Mouse (Mus musculus) erythroblast, adult 5-6 weeks (primary cell): ENCODE data around the gene Vps36. TPM values are rescaled to one million over a fixed set of nuclear protein-coding genes. Genes with fewer than 3 reads are reported as not detected.

Source experiments
- total RNA-seq, 2 experiments: library from RNA; stranded (forward) in 1 of 2; stranded (reverse) in 1 of 2; fragments of 150-400 nt in 1 of 2; fragments of 200-764, 138-1000 nt in 1 of 2; gene quantifications; 2 replicates each; pipeline versions ENCODE4 v1.2.3 to v1.2.4; 2015 to 2017; ENCODE audit warnings: low replicate concordance in 2 of 2

Gene Vps36
- total RNA-seq, 2 experiments from 2014 or later = 11.8 to 12.3 TPM

Other genes with a start within 250 kb of the Vps36 start
- gene Defb13, start 246.0 kb upstream of the Vps36 start, total RNA-seq (2015; ENCODE audit: low replicate concordance) = not detected in 2 replicates
- gene Defb13, start 246.0 kb upstream of the Vps36 start, total RNA-seq (2017; ENCODE audit: low replicate concordance) = not detected in 2 replicates
- gene Fam90a1a, start 234.1 kb upstream of the Vps36 start, total RNA-seq (2015; ENCODE audit: low replicate concordance) = not detected in 2 replicates
- gene Fam90a1a, start 234.1 kb upstream of the Vps36 start, total RNA-seq (2017; ENCODE audit: low replicate concordance) = not detected in 2 replicates
- gene Ccdc70, start 223.0 kb upstream of the Vps36 start, total RNA-seq (2015; ENCODE audit: low replicate concordance) = not detected in 2 replicates
- gene Ccdc70, start 223.0 kb upstream of the Vps36 start, total RNA-seq (2017; ENCODE audit: low replicate concordance) = not detected in 2 replicates
- gene Atp7b, start 132.5 kb upstream of the Vps36 start, total RNA-seq (2015; ENCODE audit: low replicate concordance) = 0.96 and 3.6 TPM in 2 replicates
- 4.0 and 4.3 TPM in 2 replicates for gene Atp7b, start 132.5 kb upstream of the Vps36 start, total RNA-seq (2017; ENCODE audit: low replicate concordance)
- gene Alg11, start 132.1 kb upstream of the Vps36 start, total RNA-seq (2015; ENCODE audit: low replicate concordance) = 6.9 and 7.1 TPM in 2 replicates
- 8.9 and 9.0 TPM in 2 replicates for gene Alg11, start 132.1 kb upstream of the Vps36 start, total RNA-seq (2017; ENCODE audit: low replicate concordance)
- gene Nek5, start 67.8 kb upstream of the Vps36 start, total RNA-seq (2015; ENCODE audit: low replicate concordance) = not detected in 2 replicates
- 0.68 TPM in 1 of 2 replicates, not detected in the other for gene Nek5, start 67.8 kb upstream of the Vps36 start, total RNA-seq (2017; ENCODE audit: low replicate concordance)
- 4.4 and 7.1 TPM in 2 replicates for gene Nek3, start 26.4 kb upstream of the Vps36 start, total RNA-seq (2015; ENCODE audit: low replicate concordance)
- gene Nek3, start 26.4 kb upstream of the Vps36 start, total RNA-seq (2017; ENCODE audit: low replicate concordance) = 5.9 and 7.7 TPM in 2 replicates
- gene Ckap2, start 7.0 kb upstream of the Vps36 start, total RNA-seq (2015; ENCODE audit: low replicate concordance) = 28.0 and 39.6 TPM in 2 replicates
- 34.1 and 40.0 TPM in 2 replicates for gene Ckap2, start 7.0 kb upstream of the Vps36 start, total RNA-seq (2017; ENCODE audit: low replicate concordance)
- 0.21 and 0.58 TPM in 2 replicates for gene Thsd1, start 34.5 kb downstream of the Vps36 start, total RNA-seq (2015; ENCODE audit: low replicate concordance)
- gene Thsd1, start 34.5 kb downstream of the Vps36 start, total RNA-seq (2017; ENCODE audit: low replicate concordance) = 0.28 TPM in 1 of 2 replicates, not detected in the other
- gene Tpte, start 90.6 kb downstream of the Vps36 start, total RNA-seq (2015; ENCODE audit: low replicate concordance) = not detected in 2 replicates
- gene Tpte, start 90.6 kb downstream of the Vps36 start, total RNA-seq (2017; ENCODE audit: low replicate concordance) = not detected in 2 replicates
- 1.3 TPM in 1 of 2 replicates, not detected in the other for gene Slc25a15, start 205.8 kb downstream of the Vps36 start, total RNA-seq (2015; ENCODE audit: low replicate concordance)
- 0.85 and 1.5 TPM in 2 replicates for gene Slc25a15, start 205.8 kb downstream of the Vps36 start, total RNA-seq (2017; ENCODE audit: low replicate concordance)
- gene Mrps31, start 218.6 kb downstream of the Vps36 start, total RNA-seq (2015; ENCODE audit: low replicate concordance) = 0.96 and 4.6 TPM in 2 replicates
- gene Mrps31, start 218.6 kb downstream of the Vps36 start, total RNA-seq (2017; ENCODE audit: low replicate concordance) = 6.4 and 12.3 TPM in 2 replicates